Mouse (Mus musculus): Measurements from ENCODE around the gene Rnf145. TPM values are rescaled to one million over a fixed set of nuclear protein-coding genes. Genes with fewer than 3 reads are reported as not detected.

The Rnf145 gene
- polyA plus RNA-seq, 2 experiments: 45.8 to 49.0 TPM

GRCm38 (mm10) chr11:44529716-44530115, 11.0 kb downstream of the Rnf145 start:
- no peak; the same call in 1 of the 2 replicates for ATAC-seq (ENCODE audit: insufficient read depth)
- H3K9me3 ChIP-seq (ENCODE audit: control insufficient read depth, low read length): no peaks in the 10 kb centered on the region
- TF ChIP-seq EP300 (IDR thresholded peaks at IDR 0.05; ENCODE audit: low read depth): no peak
- peak; percentile 33; the same call in 1 of the 2 replicates for TF ChIP-seq CTCF (IDR thresholded peaks at IDR 0.05; ENCODE audit: low read depth)
- peak overlapping the region; percentile 66 for H3K4me2 ChIP-seq (ENCODE audit: low read depth)
- H3K27ac ChIP-seq: peak overlapping the region; percentile 96
- WGBS (ENCODE audit: insufficient replicate concordance): 67% methylated on average over 5 of the region's 5 CpGs
- peaks cover 42 to 44% of the 10 kb centered on the region in 2 experiments for H3K4me1 ChIP-seq (replicated peaks; ENCODE audit: control insufficient read depth in 2 of 2, insufficient read depth in 2 of 2, low read length in 1 of 2)
- no peak for DNase-seq (ENCODE audit: low read depth in 3 of 3, low spot score in 3 of 3)
- peaks cover 84% of the 10 kb centered on the region for H3K36me3 ChIP-seq (replicated peaks; ENCODE audit: control insufficient read depth, insufficient read depth, low read depth)
- H3K9ac ChIP-seq (replicated peaks): peak overlapping the region; percentile 27; the same call in 1 of the 2 replicates
- no peaks in the 10 kb centered on the region for H3K27me3 ChIP-seq (ENCODE audit: control insufficient read depth, insufficient read depth, low read length)
- H3K4me3 ChIP-seq (ENCODE audit: insufficient read depth in 1 of 2, low read depth in 2 of 2, low read length in 2 of 2): no peak overlapping the region; a peak in 1 of 4 replicates

- Histone ChIP-seq H3K27me3 (ENCODE audit: control insufficient read depth, insufficient read depth, low read length) (no peaks in the 10 kb centered on the region), H3K27ac (peak overlapping the region; percentile 45), H3K9me3 (ENCODE audit: control insufficient read depth, low read length) (no peaks in the 10 kb centered on the region), H3K4me1 (replicated peaks; ENCODE audit: control insufficient read depth in 2 of 2, insufficient read depth in 2 of 2, low read length in 1 of 2) (peaks cover 42 to 44% of the 10 kb centered on the region in 2 experiments), H3K4me2 (ENCODE audit: low read depth) (peak overlapping the region; percentile 36), H3K9ac (replicated peaks) (0 out of 2 replicates have a peak overlapping the region, but pooled peaks have one; percentile 29), H3K4me3 (ENCODE audit: insufficient read depth in 1 of 2, low read depth in 2 of 2, low read length in 2 of 2) (no peak overlapping the region), H3K36me3 (replicated peaks; ENCODE audit: control insufficient read depth, insufficient read depth, low read depth) (peaks cover 84% of the 10 kb centered on the region)
- whole genome bisulfite sequencing (ENCODE audit: insufficient replicate concordance): 87% methylated on average over 8 of the region's 8 CpGs
- TF ChIP-seq CTCF (IDR thresholded peaks at IDR 0.05; ENCODE audit: low read depth) (no peak), EP300 (IDR thresholded peaks at IDR 0.05; ENCODE audit: low read depth) (no peak)
- DNase-seq (ENCODE audit: low read depth in 3 of 3, low spot score in 3 of 3) (no peak), ATAC-seq (ENCODE audit: insufficient read depth) (no peak)
Measured at GRCm38 (mm10) chr11:44530382-44530781, 11.6 kb downstream of the Rnf145 start.

GRCm38 (mm10) chr11:44530867-44531266, 12.1 kb downstream of the Rnf145 start:
- no peaks in the 10 kb centered on the region for H3K9me3 ChIP-seq (ENCODE audit: control insufficient read depth, low read length)
- H3K27ac ChIP-seq: peak overlapping the region; percentile 45
- no peak for ATAC-seq (ENCODE audit: insufficient read depth)
- 0 out of 2 replicates have a peak overlapping the region, but pooled peaks have one; percentile 29 for H3K9ac ChIP-seq (replicated peaks)
- no peak for DNase-seq (ENCODE audit: low read depth in 3 of 3, low spot score in 3 of 3)
- H3K27me3 ChIP-seq (ENCODE audit: control insufficient read depth, insufficient read depth, low read length): no peaks in the 10 kb centered on the region
- WGBS (ENCODE audit: insufficient replicate concordance): 70% methylated on average over 11 of the region's 11 CpGs
- no peak overlapping the region for H3K4me3 ChIP-seq (ENCODE audit: insufficient read depth in 1 of 2, low read depth in 2 of 2, low read length in 2 of 2)
- peaks cover 42 to 44% of the 10 kb centered on the region in 2 experiments for H3K4me1 ChIP-seq (replicated peaks; ENCODE audit: control insufficient read depth in 2 of 2, insufficient read depth in 2 of 2, low read length in 1 of 2)
- peak overlapping the region; percentile 36 for H3K4me2 ChIP-seq (ENCODE audit: low read depth)
- H3K36me3 ChIP-seq (replicated peaks; ENCODE audit: control insufficient read depth, insufficient read depth, low read depth): peaks cover 84% of the 10 kb centered on the region
- TF ChIP-seq EP300 (IDR thresholded peaks at IDR 0.05; ENCODE audit: low read depth): no peak
- no peak for TF ChIP-seq CTCF (IDR thresholded peaks at IDR 0.05; ENCODE audit: low read depth)

GRCm38 (mm10) chr11:44531617-44532016, 12.9 kb downstream of the Rnf145 start:
- Histone ChIP-seq H3K36me3 (replicated peaks; ENCODE audit: control insufficient read depth, insufficient read depth, low read depth) (peaks cover 81% of the 10 kb centered on the region), H3K9me3 (ENCODE audit: control insufficient read depth, low read length) (no peaks in the 10 kb centered on the region), H3K27me3 (ENCODE audit: control insufficient read depth, insufficient read depth, low read length) (no peaks in the 10 kb centered on the region), H3K27ac (no peak overlapping the region), H3K4me3 (ENCODE audit: insufficient read depth in 1 of 2, low read depth in 2 of 2, low read length in 2 of 2) (no peak overlapping the region), H3K4me2 (ENCODE audit: low read depth) (no peak overlapping the region), H3K4me1 (replicated peaks; ENCODE audit: control insufficient read depth in 2 of 2, insufficient read depth in 2 of 2, low read length in 1 of 2) (peaks cover 39 to 42% of the 10 kb centered on the region in 2 experiments), H3K9ac (replicated peaks) (no peak overlapping the region)
- WGBS (ENCODE audit: insufficient replicate concordance): 83% methylated on average over 4 of the region's 4 CpGs
- TF ChIP-seq EP300 (IDR thresholded peaks at IDR 0.05; ENCODE audit: low read depth) (no peak), CTCF (IDR thresholded peaks at IDR 0.05; ENCODE audit: low read depth) (no peak)
- ATAC-seq (ENCODE audit: insufficient read depth) (no peak), DNase-seq (ENCODE audit: low read depth in 3 of 3, low spot score in 3 of 3) (no peak)

- no peak for ATAC-seq (ENCODE audit: insufficient read depth)
- H3K9me3 ChIP-seq (ENCODE audit: control insufficient read depth, low read length): no peaks in the 10 kb centered on the region
- H3K27me3 ChIP-seq (ENCODE audit: control insufficient read depth, insufficient read depth, low read length): no peaks in the 10 kb centered on the region
- TF ChIP-seq EP300 (IDR thresholded peaks at IDR 0.05; ENCODE audit: low read depth) (no peak), CTCF (IDR thresholded peaks at IDR 0.05; ENCODE audit: low read depth) (no peak)
- no peak overlapping the region for H3K4me3 ChIP-seq (ENCODE audit: insufficient read depth in 1 of 2, low read depth in 2 of 2, low read length in 2 of 2)
- no peak overlapping the region for H3K9ac ChIP-seq (replicated peaks)
- peaks cover 80% of the 10 kb centered on the region for H3K36me3 ChIP-seq (replicated peaks; ENCODE audit: control insufficient read depth, insufficient read depth, low read depth)
- 88% methylated on average over 17 of the region's 17 CpGs for WGBS (ENCODE audit: insufficient replicate concordance)
- no peak overlapping the region for H3K27ac ChIP-seq
- H3K4me2 ChIP-seq (ENCODE audit: low read depth): no peak overlapping the region
- H3K4me1 ChIP-seq (replicated peaks; ENCODE audit: control insufficient read depth in 2 of 2, insufficient read depth in 2 of 2, low read length in 1 of 2): peaks cover 27 to 33% of the 10 kb centered on the region in 2 experiments
- DNase-seq (ENCODE audit: low read depth in 3 of 3, low spot score in 3 of 3): no peak
Measured at GRCm38 (mm10) chr11:44532846-44533781, 14.3 kb downstream of the Rnf145 start.

All from liver, embryonic 14.5 days (tissue).